ENCODE assay signal across 10 mouse cellular contexts in genomic region chr2:34031421-34031820, GRCm38 (mm10).
DNase-seq lines count a peak whose midpoint lies in the region; ATAC-seq and TF ChIP-seq lines count a peak whose summit lies in the region.
"Had no signal": no experiment of that assay in that cellular context is flagged by ENCODE, and none has a peak within 500 bp of the region (broad histone marks: within the 10 kb centered on the region; RNA-seq: fewer than 3 reads in every experiment).

No protein-coding gene starts in this region.

- DNase-seq in heart, adult 18-20 months: no peak
- DNase-seq in testis, postnatal 14 days (ENCODE audit: low spot score): peak; percentile 3
- no peak for DNase-seq in testis, postnatal 10 days (ENCODE audit: low spot score)
- DNase-seq in limb, embryonic 10.5 days (ENCODE audit: low spot score): no peak
- peak; percentile 72 for DNase-seq in stomach, postnatal 0 days (ENCODE audit: low spot score)
- DNase-seq in B cell, adult 2 months: no peak
- DNase-seq in left cerebral cortex, adult 8-10 months (ENCODE audit: low spot score in 2 of 2): no peak
- DNase-seq: liver, embryonic 13.5 days; thymus, adult 2 months had no signal

- peaks cover 34% of the 10 kb centered on the region for H3K4me1 ChIP-seq in heart, embryonic 13.5 days
- H3K4me1 ChIP-seq in limb, embryonic 10.5 days: peaks cover 67% of the 10 kb centered on the region
- H3K4me1 ChIP-seq in stomach, postnatal 0 days (replicated peaks; ENCODE audit: control insufficient read depth, insufficient read depth): no peaks in the 10 kb centered on the region
- H3K4me1 ChIP-seq: liver, embryonic 13.5 days had no signal

- WGBS in heart, embryonic 13.5 days: 19% methylated on average over 7 of the region's 7 CpGs
- WGBS in limb, embryonic 10.5 days: 30% methylated on average over 7 of the region's 7 CpGs
- 22% methylated on average over 7 of the region's 7 CpGs for WGBS in stomach, postnatal 0 days

- no peaks in the 10 kb centered on the region for H3K36me3 ChIP-seq in heart, embryonic 13.5 days
- no peaks in the 10 kb centered on the region for H3K36me3 ChIP-seq in limb, embryonic 10.5 days
- no peaks in the 10 kb centered on the region for H3K36me3 ChIP-seq in stomach, postnatal 0 days (ENCODE audit: control insufficient read depth, insufficient read depth, low read length)
- H3K36me3 ChIP-seq: liver, embryonic 13.5 days had no signal

- peak overlapping the region; percentile 33; the same call in 1 of the 2 replicates for H3K27ac ChIP-seq in heart, embryonic 13.5 days (replicated peaks)
- peak overlapping the region; percentile 66 for H3K27ac ChIP-seq in limb, embryonic 10.5 days
- no peak overlapping the region; the same call in 1 of the 2 replicates for H3K27ac ChIP-seq in stomach, postnatal 0 days (replicated peaks)
- H3K27ac ChIP-seq: liver, embryonic 13.5 days had no signal

- TF ChIP-seq CTCF in stomach, postnatal 0 days (IDR thresholded peaks at IDR 0.05; ENCODE audit: low read depth): no peak

- peak overlapping the region; percentile 37; the same call in 1 of the 2 replicates for H3K9ac ChIP-seq in heart, embryonic 13.5 days
- H3K9ac ChIP-seq in stomach, postnatal 0 days (ENCODE audit: low read length): no peak overlapping the region
- H3K9ac ChIP-seq: liver, embryonic 13.5 days had no signal

- no peaks in the 10 kb centered on the region for H3K9me3 ChIP-seq in heart, embryonic 13.5 days
- H3K9me3 ChIP-seq in limb, embryonic 10.5 days (replicated peaks): no peaks in the 10 kb centered on the region
- H3K9me3 ChIP-seq in stomach, postnatal 0 days (ENCODE audit: control insufficient read depth, low read length): no peaks in the 10 kb centered on the region
- H3K9me3 ChIP-seq: liver, embryonic 13.5 days had no signal

- ATAC-seq in heart, embryonic 13.5 days (ENCODE audit: extremely low read depth, insufficient number of reproducible peaks, low FRiP score, low TSS enrichment): no peak
- ATAC-seq in stomach, postnatal 0 days (ENCODE audit: low FRiP score, low TSS enrichment): peak; percentile 61

- 0 out of 2 replicates have a peak overlapping the region, but pooled peaks have one; percentile 7 for H3K4me3 ChIP-seq in heart, embryonic 13.5 days
- H3K4me3 ChIP-seq in limb, embryonic 10.5 days: 0 out of 2 replicates have a peak overlapping the region, but pooled peaks have one; percentile 1
- H3K4me3 ChIP-seq in stomach, postnatal 0 days (ENCODE audit: low read depth, low read length): no peak overlapping the region
- H3K4me3 ChIP-seq: liver, embryonic 13.5 days had no signal

- no peak for TF ChIP-seq EP300 in stomach, postnatal 0 days (optimal IDR thresholded peaks at IDR 0.05)

- 0 out of 2 replicates have a peak, but pooled peaks cover 4% of the 10 kb centered on the region for H3K27me3 ChIP-seq in heart, embryonic 13.5 days (replicated peaks)
- H3K27me3 ChIP-seq in limb, embryonic 10.5 days (ENCODE audit: low read depth, poor library complexity, severe bottlenecking): peaks cover 6% of the 10 kb centered on the region; the same call in 1 of the 2 replicates
- no peaks in the 10 kb centered on the region for H3K27me3 ChIP-seq in stomach, postnatal 0 days (ENCODE audit: control insufficient read depth, insufficient read depth, low read length)
- H3K27me3 ChIP-seq: liver, embryonic 13.5 days had no signal

- H3K4me2 ChIP-seq in heart, embryonic 13.5 days: peak overlapping the region; percentile 54
- H3K4me2 ChIP-seq in stomach, postnatal 0 days (replicated peaks; ENCODE audit: low read depth): no peak overlapping the region; the same call in 1 of the 2 replicates
- H3K4me2 ChIP-seq: liver, embryonic 13.5 days had no signal

Comparison
In these comparisons a context has a peak if more than half of its experiments do, and no peak if none do; other contexts are left out.
1. DNase-seq: peak in testis, postnatal 14 days (single experiment) and stomach, postnatal 0 days (single experiment); none in heart, adult 18-20 months (0 of 2), testis, postnatal 10 days (single experiment), limb, embryonic 10.5 days (single experiment), B cell, adult 2 months (0 of 2) and left cerebral cortex, adult 8-10 months (0 of 2).